In genomic region chrX:42511105-42511504, GRCm38 (mm10) we compare ENCODE assay signal across 28 mouse cellular contexts. TPM values are rescaled to one million over a fixed set of nuclear protein-coding genes. Genes with fewer than 3 reads are reported as not detected.
"Had no signal": no experiment of that assay in that cellular context is flagged by ENCODE, and none has a peak within 500 bp of the region (broad histone marks: within the 10 kb centered on the region; RNA-seq: fewer than 3 reads in every experiment).

No protein-coding gene starts in this region.

- H3K36me3 ChIP-seq: intestine, embryonic 15.5 days; limb, embryonic 10.5 days; limb, embryonic 13.5 days; liver, embryonic 12.5 days; liver, embryonic 15.5 days; lung, embryonic 15.5 days; neural tube, embryonic 13.5 days had no signal

- ATAC-seq: intestine, embryonic 15.5 days; liver, embryonic 12.5 days had no signal

- H3K4me1 ChIP-seq: intestine, embryonic 15.5 days; limb, embryonic 10.5 days; limb, embryonic 13.5 days; liver, embryonic 12.5 days; liver, embryonic 15.5 days; lung, embryonic 15.5 days; neural tube, embryonic 13.5 days had no signal

- H3K27me3 ChIP-seq: intestine, embryonic 15.5 days; limb, embryonic 13.5 days; liver, embryonic 12.5 days; liver, embryonic 15.5 days; lung, embryonic 15.5 days; neural tube, embryonic 13.5 days had no signal

- H3K27ac ChIP-seq: intestine, embryonic 15.5 days; limb, embryonic 10.5 days; limb, embryonic 13.5 days; liver, embryonic 12.5 days; liver, embryonic 15.5 days; lung, embryonic 15.5 days; neural tube, embryonic 13.5 days; stomach, postnatal 0 days had no signal

- H3K4me3 ChIP-seq: intestine, embryonic 15.5 days; limb, embryonic 10.5 days; limb, embryonic 13.5 days; liver, embryonic 12.5 days; liver, embryonic 15.5 days; lung, embryonic 15.5 days; neural tube, embryonic 13.5 days had no signal

- DNase-seq: kidney, adult 11 months; kidney, adult 8-10 months; kidney, postnatal 14 days; kidney, postnatal 4 days; liver; lung, adult 18-20 months; lung, postnatal 10 days; lung, postnatal 4 days; midbrain, embryonic 14.5 days; right cerebral cortex, postnatal 14 days; right cerebral cortex, postnatal 4 days had no signal

RNA-seq across cellular contexts. Expression of gene Sh2d1a, which starts 8.9 kb away (rescaled TPM):
- total RNA-seq: layer of hippocampus, adult 18-20 months; left cerebral cortex, postnatal 25 days; megakaryocyte progenitor cell, adult 5-6 weeks; midbrain, postnatal 0 days had no signal
- polyA plus RNA-seq: liver, embryonic 12.5 days; liver, embryonic 15.5 days had no signal

RNA-seq across cellular contexts. Expression of gene Tex13c2, which starts 21.6 kb away (rescaled TPM):
- total RNA-seq: left cerebral cortex, postnatal 25 days; megakaryocyte progenitor cell, adult 5-6 weeks; megakaryocyte-erythroid progenitor cell, adult 5-6 weeks; midbrain, postnatal 0 days; neutrophil, adult 5-6 weeks had no signal
- polyA plus RNA-seq: intestine, embryonic 15.5 days; kidney, embryonic 16.5 days; limb, embryonic 10.5 days; limb, embryonic 13.5 days; liver, embryonic 12.5 days; liver, embryonic 15.5 days; lung, embryonic 15.5 days; midbrain, embryonic 11.5 days; neural tube, embryonic 13.5 days; stomach, embryonic 14.5 days; stomach, postnatal 0 days had no signal
